Mouse (Mus musculus): ENCODE measurements at regions not wholly inside any gene's neighbourhood (a gene's known extent, or its start where the extent isn't known, plus 50 kb on each side); places are given as distances from the start of the nearest gene placed in this dataset.

GRCm38 (mm10) chr1:138388634-138389033 lies 115.1 kb downstream of the Atp6v1g3 start:
- no peak for DNase-seq (ENCODE audit: low spot score)
- no peaks in the 10 kb centered on the region for H3K9me3 ChIP-seq (replicated peaks)
- no peak overlapping the region for H3K4me3 ChIP-seq
- 92% methylated on average over 8 of the region's 8 CpGs for WGBS
- no peak overlapping the region for H3K27ac ChIP-seq (replicated peaks)
- H3K27me3 ChIP-seq (ENCODE audit: low read depth, poor library complexity, severe bottlenecking), result no peaks in the 10 kb centered on the region
- H3K4me1 ChIP-seq, result peaks cover 6% of the 10 kb centered on the region
- no peaks in the 10 kb centered on the region for H3K36me3 ChIP-seq

- Histone ChIP-seq H3K4me3 (no peak overlapping the region), H3K9me3 (replicated peaks) (no peaks in the 10 kb centered on the region), H3K27ac (replicated peaks) (no peak overlapping the region), H3K36me3 (no peaks in the 10 kb centered on the region), H3K4me1 (peaks cover 6% of the 10 kb centered on the region), H3K27me3 (ENCODE audit: low read depth, poor library complexity, severe bottlenecking) (no peaks in the 10 kb centered on the region)
- no peak for DNase-seq (ENCODE audit: low spot score)
- 89% methylated on average over 1 of the region's 1 CpGs for WGBS
Measured at GRCm38 (mm10) chr1:138389676-138390075, 116.1 kb downstream of the Atp6v1g3 start.

- Histone ChIP-seq H3K36me3 (no peaks in the 10 kb centered on the region), H3K27ac (replicated peaks) (no peak overlapping the region), H3K4me1 (no peaks in the 10 kb centered on the region), H3K27me3 (ENCODE audit: low read depth, poor library complexity, severe bottlenecking) (no peaks in the 10 kb centered on the region), H3K9me3 (replicated peaks) (no peaks in the 10 kb centered on the region), H3K4me3 (no peak overlapping the region)
- WGBS, result 78% methylated on average over 3 of the region's 3 CpGs
- no peak for DNase-seq (ENCODE audit: low spot score)
Measured at GRCm38 (mm10) chr1:138418610-138419009, 145.1 kb downstream of the Atp6v1g3 start.

GRCm38 (mm10) chr1:138427416-138427815 lies 153.9 kb downstream of the Atp6v1g3 start:
- Histone ChIP-seq H3K4me1 (no peaks in the 10 kb centered on the region), H3K9me3 (replicated peaks) (no peaks in the 10 kb centered on the region), H3K27ac (replicated peaks) (no peak overlapping the region), H3K27me3 (ENCODE audit: low read depth, poor library complexity, severe bottlenecking) (no peaks in the 10 kb centered on the region), H3K4me3 (no peak overlapping the region), H3K36me3 (no peaks in the 10 kb centered on the region)
- 83% methylated on average over 2 of the region's 2 CpGs for WGBS
- DNase-seq (ENCODE audit: low spot score), result no peak
